Mouse (Mus musculus): ENCODE results near the gene Ccdc85b. TPM values are rescaled to one million over a fixed set of nuclear protein-coding genes. Genes with fewer than 3 reads are reported as not detected.

Ccdc85b gene
- polyA plus RNA-seq, 1 experiment from 2014 or later: 0.80 TPM

GRCm38 (mm10) chr19:5474281-5475068, 16.8 kb upstream of the Ccdc85b start:
- H3K79me2 ChIP-seq (ENCODE audit: inconsistent target): no peaks in the 10 kb centered on the region
- no peak overlapping the region for H3K27ac ChIP-seq
- H3K4me3 ChIP-seq (ENCODE audit: inconsistent target): peak overlapping the region; percentile 19
- no peaks in the 10 kb centered on the region for H3K36me3 ChIP-seq (ENCODE audit: inconsistent target)
- WGBS (ENCODE audit: missing documents): 8% methylated on average over 53 of the region's 68 CpGs

GRCm38 (mm10) chr19:5473720-5474119, 16.0 kb upstream of the Ccdc85b start, which contains the start of gene Efemp2:
Gene Efemp2, plus strand, starts transcription at chr19:5473954.
- 38% methylated on average over 22 of the region's 22 CpGs for WGBS (ENCODE audit: missing documents)
- no peaks in the 10 kb centered on the region for H3K79me2 ChIP-seq (ENCODE audit: inconsistent target)
- H3K4me3 ChIP-seq (ENCODE audit: inconsistent target): peak within 1 kb of the TSS; percentile 19
- no peaks in the 10 kb centered on the region for H3K36me3 ChIP-seq (ENCODE audit: inconsistent target)
- H3K27ac ChIP-seq: no peak within 1 kb of the TSS

- WGBS (ENCODE audit: missing documents): 79% methylated on average over 3 of the region's 3 CpGs
- no peaks in the 10 kb centered on the region for H3K79me2 ChIP-seq (ENCODE audit: inconsistent target)
- H3K4me3 ChIP-seq (ENCODE audit: inconsistent target): no peak overlapping the region
Measured at GRCm38 (mm10) chr19:5472857-5473256, 15.2 kb upstream of the Ccdc85b start.

GRCm38 (mm10) chr19:5471846-5472245, 14.2 kb upstream of the Ccdc85b start:
- no peak overlapping the region for H3K4me3 ChIP-seq (ENCODE audit: inconsistent target)
- 75% methylated on average over 5 of the region's 5 CpGs for WGBS (ENCODE audit: missing documents)

More at GRCm38 (mm10) chr19:5472857-5473256, 15.2 kb upstream of the Ccdc85b start:
- H3K36me3 ChIP-seq (ENCODE audit: inconsistent target): no peaks in the 10 kb centered on the region
- no peak overlapping the region for H3K27ac ChIP-seq

GRCm38 (mm10) chr19:5468374-5468773, 10.7 kb upstream of the Ccdc85b start, which contains the start of gene Ctsw:
Gene Ctsw, minus strand, starts transcription at chr19:5468507.
- WGBS (ENCODE audit: missing documents): 34% methylated on average over 5 of the region's 5 CpGs
- H3K79me2 ChIP-seq (ENCODE audit: inconsistent target): no peaks in the 10 kb centered on the region
- H3K4me3 ChIP-seq (ENCODE audit: inconsistent target): no peak within 1 kb of the TSS
- no peak within 1 kb of the TSS for H3K27ac ChIP-seq
- H3K36me3 ChIP-seq (ENCODE audit: inconsistent target): peaks cover 42% of the 10 kb centered on the region

More at GRCm38 (mm10) chr19:5471846-5472245, 14.2 kb upstream of the Ccdc85b start:
- peaks cover 7% of the 10 kb centered on the region; the same call in 1 of the 2 replicates for H3K36me3 ChIP-seq (ENCODE audit: inconsistent target)
- H3K79me2 ChIP-seq (ENCODE audit: inconsistent target): no peaks in the 10 kb centered on the region
- no peak overlapping the region for H3K27ac ChIP-seq

GRCm38 (mm10) chr19:5466916-5467500, 9.3 kb upstream of the Ccdc85b start:
- Histone ChIP-seq H3K36me3 (ENCODE audit: inconsistent target) (peaks cover 55% of the 10 kb centered on the region), H3K79me2 (ENCODE audit: inconsistent target) (no peaks in the 10 kb centered on the region), H3K4me3 (ENCODE audit: inconsistent target) (no peak overlapping the region), H3K27ac (no peak overlapping the region)
- 71% methylated on average over 6 of the region's 6 CpGs for WGBS (ENCODE audit: missing documents)

GRCm38 (mm10) chr19:5465037-5465436, 7.3 kb upstream of the Ccdc85b start:
- peaks cover 56% of the 10 kb centered on the region for H3K36me3 ChIP-seq (ENCODE audit: inconsistent target)
- H3K4me3 ChIP-seq (ENCODE audit: inconsistent target): no peak overlapping the region
- no peak overlapping the region for H3K27ac ChIP-seq
- peaks cover 12% of the 10 kb centered on the region for H3K79me2 ChIP-seq (ENCODE audit: inconsistent target)
- 92% methylated on average over 8 of the region's 8 CpGs for WGBS (ENCODE audit: missing documents)

GRCm38 (mm10) chr19:5463791-5464562, 6.3 kb upstream of the Ccdc85b start:
- Histone ChIP-seq H3K4me3 (ENCODE audit: inconsistent target) (no peak overlapping the region), H3K36me3 (ENCODE audit: inconsistent target) (peaks cover 56% of the 10 kb centered on the region)

GRCm38 (mm10) chr19:5463212-5463611, 5.5 kb upstream of the Ccdc85b start:
- peaks cover 12% of the 10 kb centered on the region for H3K79me2 ChIP-seq (ENCODE audit: inconsistent target)
- no peak overlapping the region for H3K27ac ChIP-seq
- no peak overlapping the region for H3K4me3 ChIP-seq (ENCODE audit: inconsistent target)
- peaks cover 56% of the 10 kb centered on the region for H3K36me3 ChIP-seq (ENCODE audit: inconsistent target)
- WGBS (ENCODE audit: missing documents): 92% methylated on average over 9 of the region's 9 CpGs

More at GRCm38 (mm10) chr19:5463791-5464562, 6.3 kb upstream of the Ccdc85b start:
- WGBS (ENCODE audit: missing documents): 77% methylated on average over 14 of the region's 15 CpGs
- Histone ChIP-seq H3K27ac (no peak overlapping the region), H3K79me2 (ENCODE audit: inconsistent target) (peaks cover 12% of the 10 kb centered on the region)

GRCm38 (mm10) chr19:5461411-5461810, 3.7 kb upstream of the Ccdc85b start:
- 85% methylated on average over 6 of the region's 6 CpGs for WGBS (ENCODE audit: missing documents)
- Histone ChIP-seq H3K36me3 (ENCODE audit: inconsistent target) (peaks cover 45% of the 10 kb centered on the region), H3K4me3 (ENCODE audit: inconsistent target) (peak overlapping the region; percentile 96), H3K27ac (no peak overlapping the region), H3K79me2 (ENCODE audit: inconsistent target) (peaks cover 14% of the 10 kb centered on the region)

GRCm38 (mm10) chr19:5460465-5460911, 2.8 kb upstream of the Ccdc85b start, which contains the start of gene Fibp:
Gene Fibp, plus strand, starts transcription at chr19:5460615.
- WGBS (ENCODE audit: missing documents): 0% methylated on average over 32 of the region's 32 CpGs
- H3K36me3 ChIP-seq (ENCODE audit: inconsistent target): peaks cover 35% of the 10 kb centered on the region
- peak within 1 kb of the TSS; percentile 96 for H3K4me3 ChIP-seq (ENCODE audit: inconsistent target)
- H3K79me2 ChIP-seq (ENCODE audit: inconsistent target): peaks cover 23% of the 10 kb centered on the region
- H3K27ac ChIP-seq: peak within 1 kb of the TSS; percentile 73

GRCm38 (mm10) chr19:5459896-5460295, 2.2 kb upstream of the Ccdc85b start:
- peak overlapping the region; percentile 73 for H3K27ac ChIP-seq
- WGBS (ENCODE audit: missing documents): 32% methylated on average over 2 of the region's 3 CpGs
- H3K79me2 ChIP-seq (ENCODE audit: inconsistent target): peaks cover 29% of the 10 kb centered on the region
- H3K36me3 ChIP-seq (ENCODE audit: inconsistent target): peaks cover 30% of the 10 kb centered on the region
- peak overlapping the region; percentile 96 for H3K4me3 ChIP-seq (ENCODE audit: inconsistent target)

- Histone ChIP-seq H3K79me2 (ENCODE audit: inconsistent target) (peaks cover 36% of the 10 kb centered on the region), H3K36me3 (ENCODE audit: inconsistent target) (peaks cover 21% of the 10 kb centered on the region), H3K4me3 (ENCODE audit: inconsistent target) (no peak overlapping the region), H3K27ac (no peak overlapping the region)
- WGBS (ENCODE audit: missing documents): 90% methylated on average over 7 of the region's 7 CpGs
Measured at GRCm38 (mm10) chr19:5459019-5459418, 1.3 kb upstream of the Ccdc85b start.
